Mouse (Mus musculus): ENCODE results near the gene Prr5.

GRCm38 (mm10) chr15:84631560-84631959, 37.9 kb upstream of the Prr5 start:
- no peak for TF ChIP-seq GATA1 (IDR thresholded peaks at IDR 0.05; ENCODE audit: borderline replicate concordance, low read length)
- TF ChIP-seq FLI1 (IDR thresholded peaks at IDR 0.05; ENCODE audit: low read length), result no peak
